Mouse (Mus musculus): Measurements from ENCODE around the gene Atp6v0e2.

Gene Atp6v0e2

GRCm38 (mm10) chr6:48555104-48555890 lies 17.9 kb downstream of the Atp6v0e2 start:
- TF ChIP-seq GATA4 (IDR thresholded peaks at IDR 0.05; ENCODE audit: insufficient replicate concordance, low read length) = no peak

GRCm38 (mm10) chr6:48555956-48556355 lies 18.5 kb downstream of the Atp6v0e2 start:
- TF ChIP-seq GATA4 (IDR thresholded peaks at IDR 0.05; ENCODE audit: insufficient replicate concordance, low read length) = no peak

DNA sequence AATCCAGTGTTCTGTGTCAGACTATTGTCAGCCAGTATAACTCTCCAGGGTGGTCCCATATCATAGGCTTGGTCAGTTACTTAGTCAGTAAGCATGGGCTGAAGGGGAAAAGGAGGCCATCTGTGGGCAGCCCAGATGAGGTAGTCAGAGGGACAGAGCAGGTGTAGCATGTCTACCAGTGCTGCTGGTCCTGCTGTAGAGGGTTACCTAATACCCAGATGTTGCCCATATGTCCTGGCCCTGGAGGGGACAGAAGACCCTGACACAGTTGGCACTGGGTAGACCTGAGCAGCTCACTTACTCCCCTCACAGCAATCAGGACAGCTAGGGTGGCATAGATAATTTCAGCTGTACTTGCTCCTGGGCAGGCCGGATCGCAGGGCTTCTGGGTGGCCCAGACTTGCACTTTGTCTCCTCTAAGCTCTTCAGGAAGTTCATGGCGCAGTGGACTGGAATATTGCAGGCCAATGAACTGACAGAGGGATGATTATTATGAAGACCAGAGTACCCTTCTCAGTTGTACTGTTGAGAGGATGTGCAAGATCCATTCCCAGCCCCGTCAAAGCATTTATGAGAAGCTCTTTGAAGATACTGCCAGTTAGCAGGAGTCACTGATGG lies 28.4 kb downstream of the Atp6v0e2 start:
- no peak for TF ChIP-seq GATA4 (IDR thresholded peaks at IDR 0.05; ENCODE audit: insufficient replicate concordance, low read length)

- no peak for TF ChIP-seq GATA4 (IDR thresholded peaks at IDR 0.05; ENCODE audit: insufficient replicate concordance, low read length)
Measured at GRCm38 (mm10) chr6:48566312-48566711, 28.9 kb downstream of the Atp6v0e2 start.

DNA sequence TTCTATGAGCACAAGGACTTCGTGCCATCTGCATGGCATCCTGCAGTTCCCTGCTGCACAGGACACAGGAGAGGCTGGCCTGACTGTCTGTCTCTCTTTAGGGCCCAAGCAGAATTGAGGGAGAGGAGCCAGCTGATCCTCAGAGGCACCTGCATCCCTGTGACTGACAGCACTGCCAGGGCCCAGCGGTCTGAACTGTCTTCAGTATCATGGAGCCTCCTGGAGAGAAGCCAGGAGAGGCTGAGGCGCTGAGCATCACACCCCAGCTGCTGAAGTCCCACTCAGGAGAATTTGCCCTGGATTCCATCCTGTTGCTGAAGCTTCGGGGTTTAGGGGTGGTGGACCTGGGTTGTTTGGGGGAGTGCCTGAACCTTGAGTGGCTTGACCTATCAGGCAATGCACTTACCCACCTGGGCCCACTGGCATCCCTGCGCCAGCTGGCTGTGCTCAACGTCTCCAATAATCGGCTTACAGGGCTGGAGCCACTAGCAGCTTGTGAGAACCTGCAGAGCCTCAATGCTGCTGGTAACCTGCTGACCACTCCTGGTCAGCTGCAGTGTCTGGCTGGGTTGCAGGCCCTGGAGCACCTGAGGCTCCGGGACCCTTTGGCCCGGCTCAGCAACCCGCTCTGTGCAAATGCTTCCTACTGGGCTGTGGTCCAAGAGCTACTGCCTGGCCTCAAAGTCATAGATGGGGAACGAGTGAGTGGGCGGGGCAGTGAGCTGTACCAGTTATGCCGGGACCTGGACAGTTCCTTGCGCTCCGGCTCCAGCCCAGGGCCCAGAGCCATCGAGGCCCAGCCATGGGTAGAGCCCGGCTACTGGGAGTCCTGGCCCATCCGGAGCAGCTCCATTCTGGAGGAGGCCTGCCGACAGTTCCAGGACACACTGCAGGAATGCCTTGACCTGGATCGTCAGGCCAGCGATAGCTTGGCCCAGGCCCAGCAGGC lies 30.9 kb downstream of the Atp6v0e2 start:
- no peak for TF ChIP-seq GATA4 (IDR thresholded peaks at IDR 0.05; ENCODE audit: insufficient replicate concordance, low read length)

DNA sequence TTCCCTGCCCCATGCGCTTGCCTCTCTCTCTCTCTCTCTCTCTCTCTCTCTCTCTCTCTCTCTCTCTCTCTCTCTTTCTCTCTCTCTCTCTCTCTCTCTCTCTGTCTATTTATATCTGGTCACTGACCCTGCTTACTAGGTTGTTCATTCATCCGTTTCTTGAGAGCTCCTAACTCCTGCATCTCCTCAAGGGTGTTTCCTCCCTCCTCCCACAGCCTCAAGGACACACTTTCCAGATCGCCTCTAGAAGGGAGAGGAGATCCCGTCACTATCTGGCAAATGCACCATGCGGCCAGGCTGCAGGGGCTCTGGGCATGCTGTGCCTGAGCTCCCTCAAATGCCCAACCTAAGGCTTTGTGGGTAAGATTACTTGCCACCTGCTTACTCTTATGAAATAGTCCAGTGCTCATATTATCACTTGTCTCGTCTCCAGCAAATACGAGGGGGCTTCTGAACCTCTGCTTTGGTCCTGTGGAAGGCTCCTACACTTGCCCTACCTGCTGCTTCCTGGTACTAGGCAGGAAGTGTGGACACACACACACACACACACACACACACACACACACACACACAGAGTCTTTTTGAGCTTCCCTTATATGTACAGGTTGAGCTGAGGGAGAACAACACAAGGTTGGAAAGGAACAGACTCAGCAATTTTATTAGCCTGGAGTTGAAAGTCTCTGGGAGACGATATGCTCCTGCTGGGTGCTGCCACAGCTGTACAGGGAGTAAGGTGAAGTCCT lies 31.8 kb downstream of the Atp6v0e2 start:
- no peak for TF ChIP-seq GATA4 (IDR thresholded peaks at IDR 0.05; ENCODE audit: insufficient replicate concordance, low read length)

GRCm38 (mm10) chr6:48572014-48572413 lies 34.6 kb downstream of the Atp6v0e2 start:
- no peak for TF ChIP-seq GATA4 (IDR thresholded peaks at IDR 0.05; ENCODE audit: insufficient replicate concordance, low read length)

- TF ChIP-seq GATA4 (IDR thresholded peaks at IDR 0.05; ENCODE audit: insufficient replicate concordance, low read length) = no peak
Measured at GRCm38 (mm10) chr6:48572572-48573061, 35.2 kb downstream of the Atp6v0e2 start, which contains the start of gene Rarres2. Gene Rarres2, minus strand, starts transcription at chr6:48572789.

- TF ChIP-seq GATA4 (IDR thresholded peaks at IDR 0.05; ENCODE audit: insufficient replicate concordance, low read length) = no peak
Measured at GRCm38 (mm10) chr6:48573280-48573679, 35.9 kb downstream of the Atp6v0e2 start.

GRCm38 (mm10) chr6:48573981-48574380 lies 36.6 kb downstream of the Atp6v0e2 start:
- no peak for TF ChIP-seq GATA4 (IDR thresholded peaks at IDR 0.05; ENCODE audit: insufficient replicate concordance, low read length)

- no peak for TF ChIP-seq GATA4 (IDR thresholded peaks at IDR 0.05; ENCODE audit: insufficient replicate concordance, low read length)
Measured at GRCm38 (mm10) chr6:48578736-48579135, 41.3 kb downstream of the Atp6v0e2 start.

GRCm38 (mm10) chr6:48579215-48579648 lies 41.8 kb downstream of the Atp6v0e2 start:
- TF ChIP-seq GATA4 (IDR thresholded peaks at IDR 0.05; ENCODE audit: insufficient replicate concordance, low read length) = no peak

DNA sequence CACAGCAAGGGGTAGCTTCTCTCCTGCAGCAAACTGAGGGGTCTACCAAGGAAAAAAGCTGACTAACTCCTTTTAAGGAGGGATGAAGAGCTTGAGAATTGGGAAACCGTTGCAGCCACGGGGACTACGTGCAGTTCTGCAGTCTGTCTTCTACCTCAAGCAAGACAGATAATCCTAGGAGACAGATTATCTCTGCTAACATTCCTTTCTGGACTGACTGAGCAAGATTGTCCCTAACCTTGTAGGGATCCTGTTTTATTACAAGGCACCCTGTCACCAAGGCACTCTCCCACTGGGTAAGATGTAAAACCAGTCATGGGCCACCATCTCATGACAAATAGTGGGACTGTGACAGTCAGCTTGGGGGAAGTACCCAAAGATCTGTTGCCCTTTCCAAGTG lies 43.8 kb downstream of the Atp6v0e2 start:
- TF ChIP-seq GATA4 (IDR thresholded peaks at IDR 0.05; ENCODE audit: insufficient replicate concordance, low read length) = no peak

DNA sequence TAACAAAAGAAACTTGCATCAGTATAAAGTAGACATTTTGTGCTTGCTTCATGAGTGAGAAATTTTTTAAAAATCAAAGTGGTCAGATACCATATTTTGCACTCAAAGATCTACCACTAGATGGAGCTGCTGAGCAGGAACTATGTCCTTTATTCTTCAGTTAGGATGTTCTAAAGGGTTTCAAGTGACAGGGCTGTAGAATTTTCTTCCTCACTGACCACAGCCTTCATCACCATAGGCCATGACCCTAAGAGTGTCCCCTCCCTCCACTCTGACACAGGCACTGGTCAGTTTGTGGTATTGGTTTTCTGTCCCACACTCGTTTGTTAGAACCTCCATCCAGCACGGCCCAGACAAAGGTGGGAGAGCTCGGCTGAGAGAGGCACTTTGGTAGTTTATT lies 44.6 kb downstream of the Atp6v0e2 start:
- TF ChIP-seq GATA4 (IDR thresholded peaks at IDR 0.05; ENCODE audit: insufficient replicate concordance, low read length) = no peak

Data from liver, adult (tissue).